Mouse (Mus musculus) left cerebral cortex, postnatal 36 days (tissue): ENCODE results near the gene St5. TPM values are rescaled to one million over a fixed set of nuclear protein-coding genes. Genes with fewer than 3 reads are reported as not detected.

Experiments
- DNase-seq, 2 experiments: peaks; one replicate each; pipeline ENCODE4 v3.0.0; 2021 to 2022; ENCODE audit warnings: low spot score in 2 of 2, mixed read lengths in 1 of 2
- intact Hi-C: fragments of 180-260 bp; cut with DNase I; formaldehyde crosslinking; loops from one replicate; pipeline ENCODE4 v1.15.1; 2025
- total RNA-seq, 2 experiments: library from RNA; stranded (reverse); gene quantifications; 2 replicates each; pipeline ENCODE4 v1.2.3; 2021

The St5 gene
- total RNA-seq, 2 experiments from 2014 or later = 12.8 to 23.4 TPM

- intact Hi-C loops = loop anchor here (5.0 kb wide), 2 partner anchors 39 to 56 kb away; no protein-coding TSS in a partner anchor
- peak; percentile 62 to 64 for DNase-seq
These were observed 87.1 kb downstream of the St5 start for GRCm38 (mm10) chr7:109616034-109616979.

GRCm38 (mm10) chr7:109615601-109616000 lies 87.8 kb downstream of the St5 start:
- DNase-seq = no peak
- intact Hi-C loops = loop anchor here (5.0 kb wide), 2 partner anchors 38 to 57 kb away; no protein-coding TSS in a partner anchor

DNA sequence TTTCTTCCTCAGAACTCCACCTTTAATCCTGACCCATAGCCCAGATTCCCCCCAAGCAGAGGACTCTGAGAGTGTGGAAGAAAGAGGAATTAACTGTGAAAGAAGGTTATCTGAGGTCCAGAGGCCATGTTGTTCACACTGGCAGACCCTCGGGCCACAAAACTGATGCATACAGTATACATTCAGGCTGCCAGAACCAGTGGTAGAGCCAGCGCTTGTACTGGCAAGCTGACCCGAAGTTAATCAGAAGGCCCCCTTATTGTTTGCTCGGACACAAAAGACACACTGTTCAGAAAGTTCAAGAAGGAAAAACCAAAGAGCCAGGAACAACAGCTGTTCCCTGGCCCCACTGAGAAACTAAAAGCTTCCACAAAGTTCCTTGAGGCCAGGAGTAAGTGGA lies 88.5 kb downstream of the St5 start:
- intact Hi-C loops = loop anchor here (5.0 kb wide), 2 partner anchors 38 to 57 kb away; no protein-coding TSS in a partner anchor

GRCm38 (mm10) chr7:109613531-109614021 lies 89.8 kb downstream of the St5 start:
- no peak for DNase-seq
- intact Hi-C loops = no loop called here

More for the DNA sequence above, 88.5 kb downstream of the St5 start:
- no peak for DNase-seq

- intact Hi-C loops = no loop called here
- no peak for DNase-seq
These were observed 90.4 kb downstream of the St5 start for GRCm38 (mm10) chr7:109613051-109613450.

DNA sequence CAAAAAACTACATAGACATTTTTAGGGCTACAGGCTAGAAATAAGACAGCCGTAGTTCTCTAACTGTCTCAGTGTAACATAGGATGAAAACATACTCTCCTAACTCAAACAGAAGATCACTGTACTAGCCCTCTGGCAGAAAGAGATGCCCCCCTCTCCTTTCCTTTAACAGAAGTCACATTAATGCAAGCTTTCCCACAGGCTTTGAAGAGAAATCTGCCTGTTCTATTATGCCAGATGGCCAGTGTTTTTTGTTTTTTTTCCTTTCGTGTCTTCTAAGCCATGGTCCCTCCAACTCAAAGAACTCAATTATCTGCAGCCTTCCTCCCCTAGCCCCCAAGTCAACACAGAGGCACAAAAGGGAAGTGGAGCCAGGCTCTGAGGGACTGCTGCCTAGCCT lies 90.9 kb downstream of the St5 start:
- intact Hi-C loops = no loop called here
- DNase-seq = no peak

DNA sequence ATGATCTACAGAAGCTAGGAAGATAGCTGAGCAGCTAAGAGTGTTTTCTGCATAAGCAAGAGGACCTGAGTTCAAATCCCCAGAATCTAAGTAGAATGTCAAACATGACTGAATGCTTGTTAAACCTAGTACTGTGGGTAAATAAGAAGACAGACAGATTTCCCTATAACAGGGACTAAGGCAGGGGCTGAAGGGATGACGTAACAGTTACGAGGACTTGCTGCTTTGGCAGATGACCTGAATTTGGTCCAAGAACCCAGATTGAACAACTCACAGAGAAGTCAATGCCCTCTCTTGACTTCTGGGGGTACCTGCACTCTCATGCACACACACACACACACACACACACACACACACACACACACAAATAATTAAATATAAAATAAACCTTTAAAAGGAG lies 93.1 kb downstream of the St5 start:
- no peak for DNase-seq
- intact Hi-C loops = no loop called here

GRCm38 (mm10) chr7:109609565-109610345 lies 93.7 kb downstream of the St5 start:
- intact Hi-C loops = no loop called here

GRCm38 (mm10) chr7:109608831-109609230 lies 94.6 kb downstream of the St5 start:
- DNase-seq = no peak
- intact Hi-C loops = no loop called here

More at GRCm38 (mm10) chr7:109609565-109610345, 93.7 kb downstream of the St5 start:
- DNase-seq = no peak

DNA sequence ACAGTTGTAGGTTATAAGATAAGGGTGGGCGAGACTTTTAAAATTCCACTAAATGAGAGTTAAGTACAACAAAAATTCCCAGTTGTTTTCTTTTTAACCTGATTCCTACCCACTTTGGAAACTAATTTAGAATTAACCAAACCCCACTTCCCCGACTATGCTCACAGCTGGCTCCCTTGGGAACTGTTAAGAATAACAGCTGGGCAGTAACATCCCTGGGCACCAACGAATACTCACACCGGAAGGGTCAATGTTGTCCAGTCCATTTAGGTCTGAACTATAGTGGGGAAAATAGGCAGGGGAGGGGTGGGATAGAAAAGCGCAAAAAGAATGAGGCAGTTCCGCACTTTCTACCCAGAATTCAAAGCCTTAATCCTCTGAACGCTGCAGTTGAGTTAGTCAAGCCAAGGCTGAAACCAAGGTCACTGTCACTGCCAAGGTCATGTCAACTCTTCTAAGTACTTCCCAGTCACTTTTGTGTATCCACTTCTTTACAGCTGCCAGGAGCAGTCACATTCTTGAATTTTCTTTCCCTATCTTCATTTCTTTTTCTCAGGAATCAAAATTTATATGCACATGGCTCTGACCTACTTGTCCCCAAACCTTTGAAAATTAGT lies 96.3 kb downstream of the St5 start:
- DNase-seq = no peak
- intact Hi-C loops = no loop called here

DNA sequence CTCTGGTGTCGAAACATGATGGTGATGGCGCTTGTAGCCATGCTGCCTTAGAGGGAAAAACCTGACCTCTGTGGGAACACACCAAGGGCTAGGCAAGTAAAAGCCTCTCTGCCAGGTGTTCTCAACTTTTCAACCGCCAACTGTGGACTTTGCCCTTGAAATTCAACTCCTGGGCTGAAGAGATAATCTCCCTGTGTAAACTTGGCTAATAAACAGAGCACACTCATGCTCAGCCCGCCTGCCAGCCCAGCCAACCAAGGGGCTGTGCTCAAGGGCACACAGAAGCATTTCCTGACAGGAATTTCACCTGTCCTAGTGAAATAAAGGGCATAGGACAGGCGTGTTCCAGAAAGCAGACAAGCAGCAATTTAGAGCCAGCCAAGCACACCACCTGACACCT lies 100.8 kb downstream of the St5 start:
- intact Hi-C loops = no loop called here
- no peak for DNase-seq

DNA sequence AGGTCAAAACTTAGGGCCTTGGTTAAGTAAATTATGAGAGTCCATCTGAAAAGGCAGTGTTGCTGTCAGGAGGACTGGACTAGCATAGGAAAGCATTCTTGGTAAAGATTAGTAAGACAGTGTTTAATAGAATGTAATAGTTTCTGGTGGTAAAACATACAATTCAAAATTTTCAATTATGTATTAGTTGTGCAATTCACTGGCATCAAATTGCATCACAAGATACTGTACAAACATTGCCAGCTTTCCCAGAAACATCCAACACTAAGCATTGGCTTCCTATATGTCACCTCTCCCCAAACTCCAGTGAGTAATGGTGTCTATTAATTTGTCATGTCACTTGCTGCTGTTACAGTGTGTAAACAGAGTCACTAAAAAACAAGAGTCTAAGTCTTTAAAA lies 101.4 kb downstream of the St5 start:
- intact Hi-C loops = no loop called here
- no peak for DNase-seq

DNA sequence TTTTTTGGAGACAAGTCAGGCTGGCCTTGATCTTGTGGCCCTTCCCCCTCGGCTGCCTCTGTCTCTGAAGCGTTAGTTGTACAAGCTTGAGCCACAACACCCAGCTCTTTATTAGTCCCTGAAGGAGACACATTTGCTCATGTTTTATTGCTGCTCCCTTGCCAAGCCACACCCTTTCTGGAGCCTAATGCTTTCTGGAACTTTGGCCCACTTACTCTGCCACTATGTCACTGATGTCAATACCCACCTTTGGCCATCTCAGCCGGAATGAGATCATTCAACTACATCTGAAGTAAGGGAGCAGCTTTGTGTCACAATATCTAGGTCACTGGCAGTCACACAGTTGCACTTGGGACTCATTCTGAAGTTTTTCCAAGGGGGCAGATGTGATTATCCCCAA lies 102.7 kb downstream of the St5 start:
- no peak for DNase-seq
- intact Hi-C loops = no loop called here

DNA sequence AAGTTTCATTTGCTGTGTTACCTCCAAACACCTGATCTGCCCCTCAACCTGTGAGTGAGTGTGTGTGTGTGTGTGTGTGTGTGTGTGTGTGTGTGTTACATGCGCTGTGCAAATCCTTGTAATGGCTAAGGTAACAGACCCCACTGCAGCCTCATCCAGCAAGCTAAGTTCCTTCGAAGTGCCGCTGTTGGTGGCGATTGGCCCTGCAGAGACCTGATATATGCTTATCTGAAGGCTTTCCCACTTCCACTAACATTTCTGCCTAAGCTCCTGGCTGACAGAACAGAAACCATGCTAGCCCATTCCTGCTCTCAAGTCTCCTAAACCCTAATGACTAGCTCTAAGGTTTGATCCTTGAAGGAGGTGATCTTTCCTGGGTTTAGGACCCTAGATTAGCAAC lies 103.4 kb downstream of the St5 start:
- intact Hi-C loops = no loop called here
- no peak for DNase-seq

DNA sequence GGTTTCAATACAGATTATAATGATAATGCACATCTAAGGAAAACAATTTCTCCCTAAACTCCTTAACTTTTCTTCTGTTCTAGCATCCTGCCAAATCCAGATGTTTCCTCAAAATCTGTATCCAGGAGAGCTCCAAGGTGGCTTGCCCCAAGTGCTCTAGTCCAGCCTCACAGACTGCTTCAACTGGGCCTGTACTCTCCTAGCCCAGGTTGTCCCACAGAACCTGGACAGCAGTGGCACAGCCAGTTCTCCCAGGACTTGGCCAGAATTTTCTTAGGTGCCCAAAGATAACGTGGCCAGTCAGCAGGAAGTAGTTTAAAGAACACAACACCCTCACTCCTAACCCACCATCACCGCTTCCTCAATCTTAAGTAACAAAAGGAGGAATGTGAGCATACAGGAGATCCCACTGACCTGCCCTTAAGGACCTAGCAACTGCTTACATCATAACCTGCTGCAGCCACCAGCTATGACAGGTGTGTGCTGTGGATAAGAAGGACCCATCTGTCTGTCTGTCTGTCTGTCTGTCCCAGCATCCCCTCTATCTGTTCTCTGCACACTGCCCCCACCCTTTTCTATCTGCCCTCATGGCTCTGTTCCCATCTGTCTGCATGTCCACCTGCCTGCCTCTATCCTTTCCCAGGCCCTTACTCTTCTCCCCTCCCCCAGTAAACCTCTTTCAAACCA lies 108.4 kb downstream of the St5 start:
- intact Hi-C loops = no loop called here
- no peak for DNase-seq

DNA sequence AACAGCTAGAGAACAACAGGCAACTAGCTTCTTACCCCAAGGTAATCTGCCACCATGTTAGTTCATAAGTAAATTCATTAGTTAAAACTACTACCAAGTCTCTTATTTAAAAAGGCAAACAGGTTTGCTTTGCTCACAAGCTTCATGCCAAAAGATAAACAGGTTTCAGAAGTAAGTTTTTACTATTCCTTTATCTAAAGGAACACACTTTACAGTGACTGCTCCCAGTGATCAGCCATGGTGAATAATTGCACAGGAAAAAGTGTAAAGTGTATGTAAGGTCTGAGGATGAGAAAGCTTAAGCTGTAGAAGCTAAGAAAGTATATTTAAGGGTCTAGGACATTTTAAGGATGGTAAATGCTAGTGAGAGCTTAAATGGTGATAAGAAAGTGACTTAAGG lies 109.4 kb downstream of the St5 start:
- intact Hi-C loops = no loop called here
- no peak for DNase-seq

DNA sequence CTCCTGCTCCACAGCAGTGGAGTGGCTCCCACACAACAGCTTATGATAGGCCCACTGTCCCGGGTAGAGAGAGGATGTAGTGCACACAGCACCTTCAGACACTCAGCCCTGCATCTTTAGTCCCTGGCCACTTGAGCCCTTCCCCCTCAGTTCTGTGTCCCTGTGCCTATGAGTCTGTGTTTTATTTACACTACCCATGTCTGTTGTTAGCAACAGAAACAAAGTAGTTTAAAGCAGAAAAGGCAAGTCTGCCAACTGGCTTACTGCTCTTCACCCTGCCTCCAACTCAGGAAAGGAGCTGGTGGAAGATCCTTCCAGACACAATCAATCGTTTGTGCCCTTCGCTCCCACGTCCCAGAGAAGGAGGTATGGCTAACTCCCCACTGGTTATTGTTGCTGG lies 111.2 kb downstream of the St5 start:
- DNase-seq = no peak
- intact Hi-C loops = no loop called here

- DNase-seq = no peak
- intact Hi-C loops = no loop called here
These were observed 112.8 kb downstream of the St5 start for GRCm38 (mm10) chr7:109590576-109590975.

GRCm38 (mm10) chr7:109588990-109589389 lies 114.4 kb downstream of the St5 start:
- no peak for DNase-seq
- intact Hi-C loops = loop anchor here (2.0 kb wide), 1 partner anchor 42 kb away; no protein-coding TSS in a partner anchor
